Mouse (Mus musculus): ENCODE measurements around the gene Zfp467.
A peak's percentile ranks its signal among the peaks of the same experiment; 100 is the strongest.

Zfp467 gene

DNA sequence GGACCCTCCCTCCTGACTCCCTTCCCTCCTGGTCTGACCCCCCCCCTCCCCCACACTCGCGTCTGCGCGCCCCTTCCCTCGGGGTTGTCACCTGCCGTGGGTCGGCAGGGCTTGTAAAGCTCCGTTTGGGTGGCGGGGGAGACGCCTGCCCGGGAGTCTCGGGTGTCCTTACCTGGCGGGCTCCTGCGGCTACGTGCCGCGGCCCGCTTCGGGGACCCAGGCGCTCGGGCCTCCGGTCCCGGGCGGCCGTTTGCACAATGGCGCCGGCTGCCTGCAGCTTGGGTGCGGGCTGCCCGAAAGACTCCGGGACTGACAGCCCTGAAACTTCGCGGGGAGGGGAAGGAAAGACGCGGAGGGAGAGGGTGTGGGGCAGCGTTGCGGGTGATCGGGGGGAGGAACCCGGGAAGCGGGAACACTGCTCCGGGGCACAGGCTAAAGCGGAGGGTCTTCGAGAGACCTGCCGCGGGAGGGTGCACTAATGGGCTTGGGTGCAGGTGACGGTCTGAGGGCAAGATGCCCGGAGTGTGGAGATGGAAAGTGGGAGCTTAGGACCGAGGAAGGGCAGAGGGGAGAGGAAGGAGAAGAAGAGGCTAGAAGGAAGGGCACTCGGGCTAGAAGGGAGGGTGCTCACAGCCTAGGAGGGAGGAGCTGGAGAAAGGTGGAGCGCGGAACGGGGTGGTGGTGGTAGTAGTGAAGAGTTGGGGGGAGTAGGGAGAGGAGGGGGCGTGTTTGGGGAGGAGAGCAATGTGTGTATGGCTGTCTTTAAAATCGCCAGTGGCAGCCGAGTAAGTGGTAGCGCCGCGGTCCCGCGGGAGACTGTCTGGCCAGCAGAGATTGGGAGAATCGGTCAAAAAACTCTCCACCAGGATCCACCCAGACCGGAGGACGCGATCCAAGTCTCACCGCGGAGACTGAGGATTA is at the start of gene Zfp467:
Zfp467 (minus strand) TSS at position 645 of the 921 bp plus-strand sequence.
- DNase-seq (ENCODE audit: extremely low read depth, insufficient read length, low spot score): no peak

DNA sequence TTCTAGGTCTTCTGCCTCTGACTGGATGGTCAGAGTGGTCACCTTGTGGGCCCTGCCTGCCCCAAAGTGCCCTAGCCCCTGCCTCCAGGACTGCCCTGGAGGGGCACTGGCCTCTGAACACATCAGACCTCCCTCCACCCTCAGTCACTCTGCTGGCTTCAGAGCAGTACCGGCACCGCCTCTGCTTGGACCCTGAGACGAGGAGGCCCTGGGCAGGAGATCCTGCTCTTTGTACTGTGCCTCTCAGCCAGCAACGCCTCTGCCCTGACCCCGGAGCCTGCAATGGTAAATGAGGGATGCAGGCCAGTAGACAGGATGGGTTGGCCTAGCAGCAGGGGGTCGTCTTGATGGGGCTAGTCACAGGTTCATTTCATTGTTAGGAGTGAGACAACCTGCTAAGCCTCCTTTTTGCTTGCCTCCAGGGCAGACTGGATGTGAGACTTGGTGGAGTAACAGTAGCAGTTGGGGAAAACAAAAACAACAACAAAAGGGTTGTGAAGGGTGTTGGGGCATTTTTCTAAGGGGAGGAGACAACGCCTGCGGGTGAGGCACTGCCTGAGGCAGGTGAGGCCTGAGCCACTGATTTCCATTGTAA is 47.6 kb upstream of the Zfp467 start:
- DNase-seq (ENCODE audit: extremely low read depth, insufficient read length, low spot score): no peak

DNA sequence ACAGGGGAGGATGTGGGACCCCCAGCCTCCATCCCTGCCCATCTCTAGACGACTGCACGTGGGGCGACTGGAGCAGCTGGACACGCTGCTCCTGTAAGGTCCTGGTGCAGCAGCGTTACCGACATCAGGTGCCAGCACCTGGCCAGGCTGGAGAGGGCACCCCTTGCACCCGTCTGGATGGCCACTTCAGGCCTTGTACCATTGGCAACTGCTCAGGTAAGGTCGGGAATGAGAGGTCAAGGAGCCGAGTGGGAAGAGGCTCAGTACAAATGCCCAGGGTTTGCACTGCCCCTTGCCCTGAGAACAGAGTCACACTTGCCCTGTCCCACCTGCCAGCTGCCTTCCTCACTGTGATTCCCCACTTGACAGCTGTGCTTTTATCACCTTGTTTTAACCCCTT is 45.7 kb upstream of the Zfp467 start:
- no peak for DNase-seq (ENCODE audit: extremely low read depth, insufficient read length, low spot score)

DNA sequence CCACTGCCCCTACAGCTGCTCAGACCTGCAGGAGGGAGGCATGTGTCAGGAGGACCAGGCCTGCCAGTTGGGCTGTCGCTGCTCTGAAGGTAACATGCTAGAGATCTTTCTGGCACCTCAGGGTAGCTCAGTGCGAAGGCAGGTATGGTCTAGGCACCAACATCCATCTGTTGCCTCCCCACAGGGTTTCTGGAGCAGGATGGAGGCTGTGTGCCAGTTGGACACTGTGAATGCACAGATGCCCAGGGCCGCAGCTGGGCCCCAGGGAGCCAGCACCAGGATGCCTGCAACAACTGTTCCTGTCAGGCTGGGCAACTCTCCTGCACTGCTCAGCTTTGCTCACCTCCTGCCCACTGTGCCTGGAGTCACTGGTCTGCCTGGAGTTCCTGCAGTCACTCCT is 44.1 kb upstream of the Zfp467 start:
- DNase-seq (ENCODE audit: extremely low read depth, insufficient read length, low spot score): no peak

DNA sequence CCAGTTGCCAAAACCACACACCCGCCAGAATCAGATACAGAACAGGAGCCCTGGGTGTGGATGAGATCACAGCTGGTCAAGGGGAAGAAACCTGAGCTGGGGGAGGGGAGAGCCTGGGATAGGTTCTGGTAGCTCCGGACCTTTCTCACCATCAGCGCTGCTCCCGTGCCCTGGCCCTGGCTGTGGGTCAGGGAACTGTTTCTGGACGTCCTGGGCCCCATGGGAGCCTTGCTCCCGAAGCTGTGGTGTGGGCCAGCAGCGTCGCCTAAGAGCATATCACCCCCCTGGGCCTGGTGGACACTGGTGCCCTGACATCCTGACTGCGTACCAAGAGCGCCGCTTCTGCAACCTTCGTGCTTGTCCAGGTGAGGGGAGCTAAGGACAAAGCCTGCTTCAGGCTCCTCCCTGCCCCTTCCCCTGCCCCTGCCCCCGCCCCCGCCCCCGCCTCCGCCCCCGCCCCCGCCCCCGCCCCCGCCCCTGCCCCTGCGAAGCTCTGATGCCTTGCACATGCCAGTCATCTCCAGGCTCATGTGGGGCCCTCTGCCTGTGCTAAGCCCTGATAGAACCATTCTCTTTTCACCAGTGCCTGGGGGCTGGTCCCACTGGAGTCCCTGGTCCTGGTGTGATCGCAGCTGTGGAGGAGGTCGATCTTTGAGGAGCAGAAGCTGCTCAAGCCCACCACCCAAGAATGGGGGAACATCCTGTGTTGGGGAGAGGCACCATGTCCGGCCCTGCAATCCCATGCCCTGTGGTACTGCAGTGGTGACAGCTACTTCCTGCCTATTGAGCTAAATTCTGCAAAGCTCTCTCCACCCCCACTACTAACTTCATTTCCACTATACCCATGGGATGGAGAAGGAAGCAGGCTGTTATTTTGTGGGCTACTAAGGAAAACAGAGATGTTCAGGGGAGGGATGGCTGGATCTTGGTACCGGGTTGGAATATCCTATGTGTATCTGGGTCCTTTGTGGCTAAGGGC is 42.4 kb upstream of the Zfp467 start:
- DNase-seq (ENCODE audit: extremely low read depth, insufficient read length, low spot score): peak; percentile 38

DNA sequence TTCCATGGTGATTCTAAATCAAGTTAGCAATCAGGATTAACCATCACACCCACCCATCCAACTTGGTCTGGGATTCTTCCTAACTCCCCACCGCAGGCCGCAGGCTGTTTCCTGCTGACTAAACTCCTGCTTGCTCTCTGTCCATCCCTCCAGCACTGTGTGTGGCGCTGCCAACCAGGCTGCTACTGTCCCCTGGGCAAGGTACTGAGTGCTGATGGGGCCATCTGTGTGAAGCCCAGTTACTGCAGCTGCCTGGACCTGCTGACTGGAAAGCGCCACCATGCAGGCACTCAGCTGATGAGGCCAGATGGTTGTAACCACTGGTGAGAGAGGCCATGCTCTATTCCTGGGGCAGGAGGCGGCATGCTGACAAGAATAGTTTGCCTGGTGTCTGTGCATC is 36.9 kb upstream of the Zfp467 start:
- DNase-seq (ENCODE audit: extremely low read depth, insufficient read length, low spot score): no peak

DNA sequence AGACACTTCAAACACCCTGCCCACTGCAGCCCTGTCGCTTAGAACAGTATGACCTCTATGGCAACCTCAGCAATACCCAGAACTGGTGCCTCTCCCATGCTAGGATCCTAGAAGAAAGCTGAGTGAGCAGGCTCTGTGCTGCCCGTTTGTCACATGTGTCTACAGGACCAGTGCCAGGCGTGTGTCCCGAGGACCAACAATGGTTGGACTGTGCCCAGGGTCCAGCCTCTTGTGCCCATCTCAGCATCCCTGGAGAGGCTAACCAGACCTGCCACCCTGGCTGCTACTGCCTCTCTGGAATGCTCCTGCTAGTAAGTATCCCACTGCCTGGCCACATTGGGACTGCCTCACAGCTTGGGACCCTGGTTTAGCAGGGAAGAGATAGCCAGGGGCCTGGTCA is 32.8 kb upstream of the Zfp467 start:
- DNase-seq (ENCODE audit: extremely low read depth, insufficient read length, low spot score): no peak

DNA sequence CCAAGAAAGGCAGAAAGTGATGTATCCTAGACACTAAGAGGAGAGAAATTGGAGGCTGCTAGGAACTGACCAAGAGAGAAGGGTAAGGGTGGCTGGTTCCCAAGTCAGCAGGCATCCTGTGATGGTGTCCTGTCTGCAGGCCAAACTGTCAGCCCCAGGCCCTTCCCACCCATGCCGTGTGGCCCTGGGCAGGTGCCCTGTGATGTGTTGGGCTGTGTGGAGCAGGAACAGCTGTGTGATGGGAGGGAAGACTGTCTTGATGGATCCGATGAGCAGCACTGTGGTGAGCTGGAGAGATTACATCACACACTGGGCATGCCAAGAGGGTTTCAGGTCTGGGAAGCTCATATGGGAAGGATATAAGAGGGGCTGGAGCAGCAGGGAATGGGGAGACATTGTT is 25.1 kb upstream of the Zfp467 start:
- no peak for DNase-seq (ENCODE audit: extremely low read depth, insufficient read length, low spot score)

DNA sequence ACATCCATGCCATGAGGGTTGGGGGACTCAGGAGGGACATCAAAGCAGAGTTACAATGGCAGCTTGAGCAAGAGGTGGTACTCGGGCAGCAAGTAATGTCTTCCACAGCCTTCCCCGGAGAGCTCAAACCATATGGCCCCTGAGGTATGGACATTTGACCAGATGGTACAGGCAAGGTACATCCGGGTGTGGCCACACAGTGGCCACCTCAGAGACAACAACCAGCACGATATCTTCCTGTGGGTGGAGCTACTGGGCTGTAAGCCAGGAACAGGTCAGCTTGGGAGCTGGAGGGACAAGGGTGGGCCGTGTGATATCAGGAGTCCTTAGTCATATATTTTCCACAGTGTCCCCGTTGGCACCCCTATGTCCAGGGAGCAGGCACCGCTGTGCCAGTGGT is 21.9 kb upstream of the Zfp467 start:
- DNase-seq (ENCODE audit: extremely low read depth, insufficient read length, low spot score): no peak

DNA sequence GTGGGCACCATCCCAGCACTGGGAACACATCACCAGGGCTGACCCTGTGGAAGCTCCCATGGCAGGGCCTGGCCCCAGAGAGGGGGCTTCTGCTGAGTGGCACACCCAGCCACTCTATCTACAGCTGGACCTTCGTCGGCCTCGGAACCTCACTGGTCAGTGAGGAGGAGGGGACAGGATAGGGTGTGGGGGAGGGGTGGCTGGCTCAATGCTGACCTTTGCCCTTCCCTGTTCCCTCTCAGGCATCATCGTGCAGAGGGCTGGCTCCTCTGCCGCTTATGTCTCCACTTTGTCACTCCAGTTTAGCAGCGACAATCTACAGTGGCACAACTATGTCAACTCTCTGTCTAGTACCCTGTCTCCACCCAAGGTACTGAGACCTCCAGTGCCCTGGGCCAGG is 21.1 kb upstream of the Zfp467 start:
- DNase-seq (ENCODE audit: extremely low read depth, insufficient read length, low spot score): no peak

DNA sequence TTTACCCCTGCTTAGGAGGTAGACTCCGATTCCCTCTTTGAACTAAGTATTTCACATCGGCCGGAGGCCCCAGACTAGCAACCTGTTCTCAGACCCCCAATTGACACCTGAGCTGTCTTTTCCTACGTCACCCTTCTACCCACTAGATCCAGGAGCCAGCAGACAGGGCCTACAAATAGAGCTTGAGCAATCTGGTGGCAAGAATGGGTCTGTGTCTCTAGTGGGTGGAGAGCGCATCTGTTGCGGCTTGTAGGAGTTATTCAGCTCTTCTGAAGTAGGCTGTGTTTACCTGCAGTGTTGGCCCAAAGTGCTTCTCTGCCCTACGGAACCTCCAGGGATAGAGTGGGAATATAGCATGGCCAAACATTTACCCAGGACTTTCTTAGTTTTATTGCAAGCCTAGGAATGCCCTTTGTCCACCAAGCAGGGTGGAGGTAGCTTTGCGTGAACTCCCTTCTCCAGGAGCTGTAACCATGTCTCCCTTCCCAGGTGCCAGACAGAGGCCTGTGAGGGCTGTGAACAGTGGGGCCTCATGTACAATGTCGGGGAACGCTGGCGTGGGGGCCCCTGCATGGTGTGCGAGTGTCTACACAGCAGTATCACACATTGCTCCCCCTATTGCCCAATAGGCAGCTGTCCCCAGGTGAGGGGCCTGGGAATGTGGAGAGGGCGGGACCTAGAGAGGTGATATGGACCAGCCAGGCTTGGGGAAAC is 19.5 kb upstream of the Zfp467 start:
- no peak for DNase-seq (ENCODE audit: extremely low read depth, insufficient read length, low spot score)

DNA sequence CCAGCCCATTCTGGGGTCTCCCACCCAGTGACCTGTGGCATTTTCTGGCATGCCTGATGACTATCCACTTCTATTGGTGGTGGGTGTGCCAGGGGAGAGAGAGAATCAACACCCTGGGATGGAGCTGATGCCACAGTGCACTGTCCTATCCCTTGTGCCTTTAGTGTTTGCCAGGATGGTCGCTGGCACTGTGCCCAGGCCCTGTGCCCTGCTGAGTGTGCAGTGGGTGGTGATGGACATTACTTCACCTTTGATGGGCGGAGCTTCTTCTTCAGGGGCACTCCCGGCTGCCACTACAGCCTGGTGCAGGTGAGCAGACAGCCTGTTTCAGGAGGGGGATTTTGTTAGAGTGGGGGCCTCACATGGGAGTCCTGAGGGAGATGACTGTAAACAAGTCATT is 7.1 kb upstream of the Zfp467 start:
- no peak for DNase-seq (ENCODE audit: extremely low read depth, insufficient read length, low spot score)

DNA sequence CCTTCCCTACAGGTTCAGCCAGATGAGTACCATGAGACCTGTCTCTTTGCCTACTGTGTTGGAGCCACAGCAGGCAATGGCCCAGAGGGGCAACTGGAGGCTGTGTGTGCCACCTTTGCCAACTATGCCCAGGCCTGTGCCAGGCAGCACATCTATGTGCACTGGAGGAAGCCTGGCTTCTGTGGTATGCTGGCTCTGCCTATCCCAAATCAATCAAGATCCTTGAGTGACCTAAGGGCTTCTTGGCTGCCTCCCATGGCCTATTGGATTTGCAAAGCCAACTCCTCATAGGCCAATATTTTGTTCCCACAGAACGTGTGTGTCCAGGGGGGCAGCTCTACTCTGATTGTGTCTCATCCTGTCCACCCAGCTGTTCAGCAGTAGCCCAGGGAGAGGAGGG is 6.5 kb upstream of the Zfp467 start:
- no peak for DNase-seq (ENCODE audit: extremely low read depth, insufficient read length, low spot score)

DNA sequence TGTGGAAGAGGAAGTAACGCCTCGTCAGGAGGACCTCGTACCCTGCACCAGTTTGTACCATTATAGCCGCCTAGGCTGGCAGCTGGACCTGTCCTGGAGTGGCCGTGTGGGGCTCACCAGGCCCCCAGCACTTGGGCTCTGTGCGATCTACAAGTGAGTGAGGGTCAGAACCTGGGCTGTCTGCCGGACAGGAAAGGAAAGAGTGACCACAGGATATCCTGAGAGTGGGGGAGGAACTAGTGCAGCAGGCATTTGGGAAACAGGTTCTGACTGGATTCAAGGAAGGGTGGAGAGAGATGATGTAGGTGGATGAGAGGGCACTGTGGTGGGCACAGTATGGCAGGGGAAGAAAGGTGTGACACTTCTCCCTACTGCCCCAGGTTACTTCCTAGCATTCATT is 2.9 kb upstream of the Zfp467 start:
- DNase-seq (ENCODE audit: extremely low read depth, insufficient read length, low spot score): no peak

DNA sequence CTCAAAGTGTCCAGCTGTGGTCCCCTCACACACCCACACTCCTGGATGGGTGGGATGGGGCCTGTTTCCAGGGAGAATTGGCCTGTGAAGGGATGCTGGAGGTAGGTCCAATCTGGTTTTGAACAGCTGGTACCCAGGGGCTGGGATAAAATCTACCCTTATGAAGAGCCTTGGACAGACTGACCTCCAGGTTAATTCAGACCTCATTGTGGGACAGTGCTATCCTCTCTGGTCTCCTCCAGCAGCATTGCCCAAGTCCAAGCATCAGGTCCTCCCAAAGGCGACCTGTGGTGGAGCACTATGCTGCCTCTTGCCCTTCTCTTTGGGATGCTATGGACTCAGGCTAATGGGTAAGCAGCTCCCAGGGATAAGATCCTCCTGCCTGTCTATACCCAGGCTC is 2.3 kb upstream of the Zfp467 start, which contains the start of gene Sspo:
Sspo (plus strand) TSS at position 301 of the 400 bp plus-strand sequence.
- no peak for DNase-seq (ENCODE audit: extremely low read depth, insufficient read length, low spot score)

DNA sequence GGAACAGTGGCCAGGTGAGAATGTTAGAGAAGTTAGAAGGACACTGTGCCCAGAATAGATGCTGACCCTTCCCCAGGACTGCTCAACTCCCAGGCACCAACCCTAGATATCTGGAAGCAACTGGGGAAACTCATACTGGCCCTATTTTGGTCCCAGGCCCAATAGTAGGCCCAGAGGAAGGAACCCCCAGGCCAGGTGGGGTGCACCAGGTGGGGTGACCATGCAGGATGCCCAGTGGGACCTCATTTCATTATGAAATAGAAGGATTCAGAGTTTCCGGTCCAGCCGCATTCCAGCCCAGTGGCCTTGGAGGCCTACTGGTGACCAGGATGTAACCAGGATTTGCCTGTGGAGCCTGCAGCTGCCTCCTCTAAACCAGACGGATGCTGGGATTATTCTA is 1.3 kb upstream of the Zfp467 start:
- DNase-seq (ENCODE audit: extremely low read depth, insufficient read length, low spot score): no peak

DNA sequence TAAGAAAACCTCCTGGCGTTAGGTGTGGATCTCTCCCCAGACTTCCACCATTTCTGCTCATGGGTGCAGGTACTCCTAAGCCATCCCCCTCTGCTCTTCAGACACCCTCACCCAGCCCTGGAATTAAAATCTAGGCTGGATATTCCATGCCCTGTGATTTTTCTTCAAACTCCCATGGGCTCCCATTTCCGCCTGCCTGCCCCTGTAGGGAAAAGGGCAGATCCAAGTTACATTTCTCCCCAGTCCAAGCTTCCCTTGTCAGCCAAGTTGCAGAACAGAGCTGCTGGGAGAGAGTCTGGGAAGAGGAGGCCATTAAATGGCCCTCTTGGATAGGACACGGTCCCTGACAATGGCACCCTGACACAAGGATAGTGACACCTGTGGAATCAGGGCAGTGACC is 631 bp upstream of the Zfp467 start:
- no peak for DNase-seq (ENCODE audit: extremely low read depth, insufficient read length, low spot score)

DNA sequence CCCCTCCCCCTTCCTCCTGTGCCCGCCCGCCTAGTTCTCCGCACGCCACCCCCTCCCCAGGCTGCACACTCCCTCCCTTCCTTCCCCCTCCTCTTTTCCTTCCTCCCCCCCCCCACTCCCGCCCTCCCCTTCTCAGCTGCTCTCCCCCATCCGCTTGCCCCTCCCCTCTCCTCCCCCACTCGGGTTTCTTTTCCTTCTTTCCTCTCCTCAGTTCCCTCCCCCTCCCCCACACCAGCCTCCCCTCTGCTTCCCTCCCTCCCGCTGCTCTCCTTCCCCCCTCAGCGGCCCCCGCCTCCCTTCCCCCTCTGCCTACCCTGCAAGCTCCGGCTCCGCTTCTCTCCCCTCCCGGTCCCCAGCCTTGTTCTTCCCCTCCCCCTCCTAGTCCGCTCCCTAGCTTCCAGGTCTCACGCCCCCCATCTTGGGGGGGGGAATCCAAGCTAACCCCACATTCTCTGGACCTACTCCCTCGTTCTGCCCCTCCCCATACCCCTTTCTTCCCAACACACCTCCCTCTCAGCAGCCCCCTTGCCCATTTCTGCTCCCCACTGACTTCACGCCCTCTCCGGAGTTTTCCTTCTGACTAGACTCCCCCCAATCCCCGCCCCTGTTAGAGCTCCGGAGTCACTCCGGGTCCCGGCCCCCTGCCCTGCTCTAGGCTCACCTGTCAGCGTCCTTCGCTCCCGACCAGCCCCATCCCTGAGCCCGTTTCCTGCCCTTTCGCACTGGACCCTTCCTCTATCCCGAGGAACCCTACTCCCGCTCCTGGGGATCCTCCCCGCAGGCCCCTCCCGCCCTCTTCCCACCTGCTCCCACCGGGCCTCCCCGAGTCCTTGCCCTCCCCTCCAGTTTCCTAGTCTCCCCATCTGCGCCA is 1.1 kb downstream of the Zfp467 start:
- no peak for DNase-seq (ENCODE audit: extremely low read depth, insufficient read length, low spot score)

DNA sequence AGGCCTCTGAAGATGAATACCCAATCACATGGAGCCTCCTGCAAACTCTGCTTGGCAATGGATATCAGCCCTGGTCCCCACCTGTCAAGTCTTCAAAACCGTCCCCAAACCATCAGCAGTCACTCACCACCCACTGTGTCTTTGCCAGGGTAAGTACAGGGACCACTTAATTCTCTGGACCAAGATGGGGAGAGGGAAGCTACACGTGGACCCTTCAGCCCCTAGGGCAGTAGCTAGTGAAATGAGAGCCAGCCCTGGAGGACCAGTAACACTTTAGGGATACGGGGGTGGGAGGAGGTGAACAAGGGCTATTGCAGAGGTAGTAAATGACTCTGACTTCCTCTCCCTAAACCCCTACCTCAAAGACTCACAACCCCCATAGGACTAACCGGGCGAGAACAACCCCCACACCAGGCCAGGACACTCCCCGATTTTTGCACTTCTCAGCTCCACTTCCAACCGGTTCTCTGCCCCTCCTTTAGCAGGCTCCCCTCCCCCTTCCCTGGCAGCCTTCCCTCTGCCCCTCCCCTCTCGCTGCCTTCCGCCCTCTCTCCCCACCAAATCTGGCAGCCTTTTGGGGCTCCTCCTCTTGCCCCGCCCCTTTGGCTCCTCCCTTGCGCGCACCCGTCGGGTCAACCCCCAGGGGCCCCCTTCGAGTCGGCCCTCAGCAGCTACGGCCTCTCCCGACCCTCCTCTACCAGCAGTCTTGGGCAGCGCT is 1.9 kb downstream of the Zfp467 start:
- DNase-seq (ENCODE audit: extremely low read depth, insufficient read length, low spot score): no peak

All from 3134 (cell line).